Mouse (Mus musculus): ENCODE results near the gene Acbd6.

The Acbd6 gene

DNA sequence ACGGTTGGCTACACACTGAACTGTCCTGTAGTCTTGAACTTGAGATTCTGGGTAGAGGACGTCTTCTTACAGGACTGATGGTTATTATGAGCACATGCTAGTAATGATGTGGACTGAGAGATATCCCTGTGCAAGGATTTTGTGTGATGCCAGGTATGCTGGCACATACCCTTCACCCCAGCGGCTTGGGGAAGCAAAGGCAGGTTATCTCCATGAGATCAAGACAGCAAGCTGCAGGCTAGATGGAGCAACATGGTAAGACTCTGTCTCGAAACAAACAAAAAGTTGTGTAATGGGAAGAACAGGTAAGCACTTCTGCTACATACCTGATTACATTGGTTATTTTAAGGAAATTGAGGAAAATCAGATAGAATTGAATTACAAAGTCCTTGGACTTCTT lies 2.1 kb downstream of the Acbd6 start:
- DNase-seq (ENCODE audit: low spot score), result no peak

DNA sequence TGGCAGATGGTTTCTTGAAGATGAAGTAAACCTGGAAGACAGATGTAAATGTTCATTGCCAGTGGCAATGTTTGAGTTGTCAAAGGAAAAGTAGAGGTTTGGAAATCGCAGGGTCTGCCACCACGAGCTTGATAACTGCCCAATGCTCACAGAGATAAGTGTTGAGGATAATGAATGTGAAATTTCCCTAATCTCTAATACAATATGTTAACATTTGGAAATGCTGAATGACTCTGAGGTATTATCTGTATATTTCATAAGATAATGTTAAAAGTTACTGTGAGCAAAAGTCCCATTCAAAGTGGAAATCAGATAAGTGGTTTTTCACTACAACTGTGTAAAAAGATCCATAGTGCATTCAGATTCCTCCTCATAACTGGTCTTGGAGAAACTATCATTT lies 2.8 kb downstream of the Acbd6 start:
- DNase-seq (ENCODE audit: low spot score), result no peak

DNA sequence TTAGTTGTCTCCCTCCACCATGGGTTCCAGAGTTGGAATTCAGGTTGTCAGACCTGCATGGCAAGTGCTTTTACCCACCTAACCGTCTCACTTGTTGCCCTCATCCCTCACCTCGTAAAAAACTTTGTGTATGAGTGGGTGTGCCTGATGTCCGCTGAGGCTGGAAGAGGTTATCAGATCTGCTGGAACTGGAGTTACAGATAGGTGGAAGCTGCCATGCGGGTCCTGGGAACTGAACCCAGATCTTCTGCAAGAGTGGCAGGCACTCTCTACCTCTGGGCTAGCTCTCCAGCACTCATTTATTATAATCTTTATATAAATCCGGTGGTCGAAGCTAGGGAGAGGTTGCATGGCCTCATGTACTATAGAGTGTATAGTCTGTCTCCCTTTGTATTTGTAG lies 4.3 kb downstream of the Acbd6 start:
- DNase-seq (ENCODE audit: low spot score), result no peak

DNA sequence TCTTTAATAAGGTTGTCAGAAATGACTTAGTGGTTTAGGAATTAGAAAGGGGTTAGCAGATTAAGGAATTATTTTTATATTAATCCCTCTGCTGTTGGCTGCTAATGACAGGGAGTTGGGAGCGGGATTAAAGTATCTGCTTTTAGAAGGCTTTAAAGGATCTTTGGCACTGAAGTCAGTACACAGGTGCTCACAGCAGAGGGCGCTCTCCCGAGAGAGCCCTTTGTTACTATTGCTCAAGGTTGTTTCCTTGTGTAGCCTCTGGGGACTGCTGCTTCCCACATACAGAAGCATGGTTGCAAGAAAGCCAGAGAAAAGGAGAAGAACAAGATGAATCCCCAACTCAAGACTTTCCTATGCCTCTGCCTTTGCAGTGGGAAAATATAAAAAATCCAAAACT lies 6.8 kb downstream of the Acbd6 start:
- DNase-seq (ENCODE audit: low spot score), result no peak

DNA sequence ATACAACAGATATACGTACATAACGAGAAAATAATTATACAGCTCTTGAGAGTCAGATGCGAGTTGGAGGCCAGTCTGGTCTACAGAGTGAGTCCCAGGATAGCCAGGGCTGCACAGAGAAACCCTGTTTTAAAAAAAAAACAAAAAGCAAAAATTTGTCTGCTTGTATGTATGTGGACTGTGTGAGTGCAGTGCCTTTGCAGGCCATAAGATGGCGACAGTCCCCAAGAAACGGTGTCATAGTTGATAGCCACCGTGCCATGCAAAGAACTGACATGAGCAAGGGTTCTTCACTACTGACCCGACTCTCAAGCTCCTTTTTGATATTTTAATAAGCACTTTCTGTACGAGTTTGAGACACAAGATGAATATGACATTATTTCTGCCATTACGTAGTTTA lies 10.2 kb downstream of the Acbd6 start:
- DNase-seq (ENCODE audit: low spot score), result no peak

DNA sequence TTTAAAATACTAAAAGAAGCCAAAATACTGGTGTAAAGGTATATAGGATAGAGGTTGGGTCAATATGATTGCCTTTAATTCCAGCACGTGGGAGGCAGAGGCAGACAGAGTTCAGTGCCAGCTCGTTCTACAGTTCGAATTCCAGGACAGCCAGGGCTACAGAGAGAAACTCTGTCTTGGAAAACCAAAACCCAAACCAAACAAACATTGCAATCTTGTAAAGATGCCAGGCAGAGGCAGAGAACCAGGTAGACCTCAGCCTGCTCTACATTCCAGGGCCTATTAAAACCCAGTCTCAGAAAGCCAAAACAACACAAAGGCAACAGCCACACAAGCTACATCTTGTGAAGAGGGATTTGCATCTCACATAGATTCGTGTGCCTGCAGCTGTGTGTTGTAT lies 11.4 kb downstream of the Acbd6 start:
- no peak for DNase-seq (ENCODE audit: low spot score)

DNA sequence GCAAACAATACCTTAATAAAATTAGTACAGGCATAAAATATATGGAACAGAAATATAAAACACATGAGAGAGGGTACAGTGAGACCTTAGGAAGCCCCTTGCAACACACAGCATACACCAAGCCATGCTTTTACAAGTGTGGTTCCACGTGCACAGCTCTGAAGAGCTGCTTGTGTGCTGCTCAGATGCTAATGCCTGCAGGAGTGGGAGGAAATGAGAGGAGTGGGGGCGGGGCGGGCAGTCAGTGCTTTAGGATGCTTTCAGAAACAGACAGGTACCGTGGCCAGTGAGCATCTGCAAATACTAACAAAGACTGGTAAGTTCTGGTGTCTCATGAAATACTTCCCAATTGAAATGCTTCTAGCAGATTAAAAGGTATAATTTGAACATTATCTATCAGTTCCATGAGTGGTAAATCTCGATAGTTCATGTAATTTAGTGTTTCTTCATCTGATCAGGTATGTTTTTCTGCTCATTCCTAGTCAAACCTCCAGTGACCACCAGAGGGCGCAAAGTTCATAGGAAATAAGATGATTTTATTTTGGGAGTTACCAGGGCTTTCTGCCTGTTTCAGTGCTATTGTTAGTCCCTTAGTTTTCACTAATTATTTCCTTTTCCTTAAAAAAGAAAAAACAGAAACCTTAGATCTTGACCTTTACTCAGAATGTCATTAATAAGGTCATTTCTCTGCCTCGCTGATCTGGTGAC lies 17.2 kb downstream of the Acbd6 start:
- peak; percentile 49 for DNase-seq (ENCODE audit: low spot score)

DNA sequence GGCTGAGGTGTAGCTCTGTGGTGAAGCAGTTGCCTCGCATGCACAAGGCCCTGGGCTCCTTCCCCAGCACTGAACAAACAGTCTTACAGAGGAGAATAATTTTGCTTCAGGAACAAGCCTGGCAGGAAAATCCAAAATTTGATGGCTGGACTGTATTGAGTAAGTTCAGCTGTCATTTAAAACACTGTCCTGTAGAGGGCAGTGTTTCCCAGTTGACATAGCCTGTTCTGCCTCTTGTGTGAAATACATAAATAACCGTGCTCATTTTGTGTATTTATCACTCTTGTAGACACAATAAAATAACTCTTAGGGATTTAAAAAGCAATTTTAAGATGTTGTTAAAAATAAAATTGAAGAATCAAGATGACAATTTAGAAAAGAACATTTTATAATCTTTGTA lies 18.5 kb downstream of the Acbd6 start:
- DNase-seq (ENCODE audit: low spot score), result peak; percentile 31

DNA sequence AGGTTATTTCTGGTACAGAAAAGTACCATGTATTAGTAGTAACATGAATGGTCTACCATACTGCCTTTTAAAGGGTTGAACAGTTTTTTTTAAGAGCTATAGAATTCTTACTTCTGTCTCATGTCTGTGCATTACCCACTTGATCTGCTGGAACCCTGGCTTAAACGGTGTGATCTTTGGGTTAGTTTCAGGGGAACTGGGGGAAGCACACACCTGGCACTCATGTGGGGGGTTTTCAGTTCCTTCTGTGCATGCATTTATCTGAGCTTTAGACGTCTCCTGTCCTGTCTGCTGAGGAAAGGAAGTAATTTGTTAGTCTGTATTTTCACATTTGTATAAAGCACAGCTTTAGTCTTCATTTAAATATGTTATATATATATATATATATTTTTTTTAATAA lies 19.4 kb downstream of the Acbd6 start:
- no peak for DNase-seq (ENCODE audit: low spot score)

DNA sequence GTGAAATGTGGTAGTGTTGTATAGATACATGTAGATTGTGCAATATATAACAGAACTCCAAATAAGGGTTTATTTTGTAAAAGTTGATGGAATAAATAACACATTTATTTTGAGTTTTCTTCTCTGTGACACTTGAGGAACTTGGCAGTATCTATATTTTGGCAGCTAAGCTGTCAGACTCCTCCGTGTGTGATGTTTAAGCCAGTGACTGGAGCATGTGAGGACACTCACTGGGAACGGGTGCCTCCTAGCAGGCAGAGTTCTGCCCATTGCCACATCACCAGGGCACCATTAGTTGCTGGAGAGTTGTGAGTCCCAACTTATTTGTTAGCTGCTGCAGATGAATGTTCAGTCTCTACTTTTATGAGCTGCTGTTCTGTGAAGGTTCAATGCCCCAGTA lies 30.0 kb downstream of the Acbd6 start:
- DNase-seq (ENCODE audit: low spot score), result no peak

DNA sequence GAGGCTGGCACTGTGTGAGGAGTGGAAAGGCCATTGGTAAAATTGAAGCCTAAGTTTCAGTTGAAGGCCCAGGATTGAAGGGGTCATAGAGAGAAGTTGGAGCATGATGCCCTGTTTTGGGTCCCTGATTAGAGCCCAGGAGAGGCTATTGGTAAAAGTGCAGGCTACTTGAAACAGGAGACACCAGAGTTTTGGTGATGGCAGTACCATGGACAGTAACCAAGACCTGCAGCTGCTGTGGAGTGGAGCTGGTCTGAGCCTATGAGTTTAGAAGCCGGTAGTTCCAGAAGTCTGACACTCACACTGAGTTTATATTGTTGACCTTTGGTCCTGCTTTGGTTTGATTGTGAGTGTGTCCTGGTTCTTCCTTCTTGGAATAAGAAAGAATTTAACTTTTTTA lies 36.2 kb downstream of the Acbd6 start:
- no peak for DNase-seq (ENCODE audit: low spot score)

DNA sequence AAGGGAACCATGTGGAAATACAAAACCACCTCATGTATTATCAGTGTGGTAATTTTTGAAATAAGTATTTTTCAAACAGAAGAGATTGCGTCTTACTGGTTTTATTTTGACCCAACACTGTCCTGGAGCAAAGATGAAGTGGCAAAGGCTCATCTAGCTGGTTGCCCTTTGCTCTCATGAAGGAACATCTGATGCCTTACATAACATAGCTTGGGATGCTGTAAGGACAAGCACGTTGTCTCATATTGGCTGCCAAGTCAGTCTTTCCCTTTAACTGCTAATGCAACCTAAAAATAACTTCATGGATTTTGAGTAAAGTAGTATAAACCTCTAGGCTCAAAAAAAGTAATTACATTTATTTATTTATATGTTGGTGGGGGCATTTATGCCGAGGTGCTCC lies 38.7 kb downstream of the Acbd6 start:
- DNase-seq (ENCODE audit: low spot score), result no peak

DNA sequence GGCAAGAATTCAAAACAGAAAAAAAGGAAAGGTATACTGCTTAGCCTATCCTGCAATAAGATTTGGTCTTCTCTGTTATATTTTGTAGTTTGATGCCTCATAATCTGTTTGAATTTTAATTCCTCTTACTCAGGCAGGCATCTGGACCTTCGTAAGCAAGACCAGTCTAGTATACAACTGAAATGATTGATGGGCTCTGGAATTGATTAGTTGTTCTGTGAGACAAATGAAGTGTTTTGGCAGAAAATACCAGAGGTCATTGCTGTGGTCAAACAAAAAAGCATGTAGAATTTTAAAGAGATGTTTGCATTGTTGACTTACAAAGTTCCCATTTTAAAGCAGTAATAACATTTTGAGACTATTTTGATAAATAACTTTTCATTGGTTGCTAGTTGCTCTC lies 46.8 kb downstream of the Acbd6 start:
- DNase-seq (ENCODE audit: low spot score), result no peak

DNA sequence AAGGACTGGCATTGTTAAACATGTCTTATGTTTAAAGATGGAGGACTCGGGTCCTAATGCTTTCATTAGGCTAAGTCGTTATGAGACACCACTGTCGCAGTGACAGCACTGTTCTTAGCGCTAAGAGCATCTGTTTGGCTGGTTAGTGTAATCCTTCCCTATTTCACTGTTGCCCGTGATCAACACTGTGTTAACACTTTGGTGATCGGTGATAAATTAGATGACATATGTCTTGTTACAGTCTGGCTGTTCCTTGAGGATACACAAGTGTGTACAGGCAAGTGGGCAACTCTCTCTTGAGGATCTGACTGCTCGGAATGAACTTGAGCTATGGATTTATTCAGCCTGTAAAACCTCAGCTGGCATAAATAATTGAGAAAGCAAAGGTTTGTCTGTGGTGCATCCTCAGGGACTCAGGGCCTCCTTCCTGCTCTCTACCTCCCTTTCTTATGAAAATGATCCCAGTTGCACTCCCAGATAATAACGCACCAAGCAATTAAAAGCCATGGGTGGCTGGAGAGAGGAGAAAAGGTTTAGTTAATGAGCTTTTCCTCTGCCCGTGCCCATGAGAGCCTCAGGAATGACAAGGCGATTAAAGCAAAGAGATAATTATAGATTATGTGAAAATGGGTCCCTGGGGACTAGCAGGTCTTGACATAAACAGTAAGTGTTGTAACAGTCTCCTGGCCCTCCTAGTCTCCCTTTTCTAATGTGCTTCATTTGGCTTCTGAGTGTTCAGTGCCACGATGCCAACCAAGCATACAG lies 47.7 kb downstream of the Acbd6 start:
- no peak for DNase-seq (ENCODE audit: low spot score)

DNA sequence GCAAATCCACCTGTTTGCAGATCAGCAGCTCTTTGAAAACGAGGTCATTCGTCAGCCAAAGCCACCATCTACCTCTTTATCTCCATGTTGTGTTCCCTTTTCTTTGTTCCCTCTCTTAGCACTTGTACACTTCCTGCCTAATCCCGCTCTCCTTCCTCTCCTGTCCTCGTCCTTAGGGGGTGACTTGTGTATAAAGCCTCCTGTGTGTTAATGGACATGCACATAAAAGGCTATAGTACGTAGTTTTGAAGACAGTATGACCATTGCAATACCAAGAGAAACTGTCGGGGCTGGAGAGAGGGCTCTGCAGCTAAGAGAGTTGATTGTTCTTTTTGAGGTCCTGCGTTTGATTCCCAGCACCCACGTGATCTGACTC lies 48.2 kb downstream of the Acbd6 start:
- no peak for DNase-seq (ENCODE audit: low spot score)

DNA sequence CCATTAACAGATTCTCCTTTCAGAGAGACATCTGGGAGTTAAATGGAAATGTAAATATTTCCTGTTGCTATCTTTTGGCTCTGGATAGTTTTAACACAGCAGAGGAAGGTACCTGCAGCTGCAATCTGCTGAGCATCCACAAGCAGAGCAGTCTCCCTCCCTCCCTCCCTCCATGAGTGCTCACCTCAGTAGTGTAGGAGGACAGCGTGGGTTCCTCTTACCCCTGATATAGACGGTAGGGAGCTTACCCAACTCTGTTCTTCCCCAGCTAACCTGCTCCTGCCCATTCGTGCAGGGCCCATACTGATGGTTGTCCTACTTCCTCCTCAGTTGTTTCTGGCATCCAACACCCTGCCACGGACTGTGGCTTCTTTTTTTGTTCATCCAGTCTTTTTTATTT lies 50.6 kb downstream of the Acbd6 start:
- DNase-seq (ENCODE audit: low spot score), result no peak

DNA sequence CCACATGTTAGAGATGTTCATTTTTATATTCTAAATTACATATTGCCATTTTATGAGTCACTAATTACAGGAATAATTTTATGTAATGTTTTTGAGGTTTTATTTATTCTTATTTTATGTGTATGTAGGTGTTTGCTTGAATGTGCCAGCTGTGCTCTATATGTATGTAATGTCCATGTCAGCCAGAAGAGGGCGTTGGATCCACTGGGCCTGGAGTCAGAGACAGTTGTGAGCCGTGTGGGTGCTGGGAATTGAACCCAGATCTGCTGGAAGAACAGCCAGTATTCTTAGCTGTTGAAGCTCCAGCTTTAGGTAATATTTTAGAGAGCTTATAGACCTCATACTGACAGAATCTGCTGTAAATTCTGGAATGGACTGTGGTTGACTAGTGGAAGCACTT lies 56.5 kb downstream of the Acbd6 start:
- no peak for DNase-seq (ENCODE audit: low spot score)

DNA sequence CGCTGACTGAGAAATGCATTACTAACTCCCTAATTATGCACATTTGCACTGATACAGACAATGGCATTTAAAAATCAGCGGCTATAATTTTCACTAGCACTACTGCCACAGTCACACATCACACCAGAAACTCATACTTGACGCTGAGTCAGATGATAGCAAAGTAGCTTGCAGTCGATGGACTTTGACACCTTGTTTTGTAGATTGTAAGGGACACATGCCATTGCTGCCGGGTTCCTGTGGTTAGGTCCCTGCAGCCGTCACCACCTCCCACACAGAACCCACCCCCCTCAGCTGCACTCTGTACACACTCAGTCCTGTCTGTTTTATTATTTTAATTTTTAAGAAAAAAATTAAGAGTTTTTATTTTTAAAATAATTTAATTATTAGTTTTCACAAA lies 63.2 kb downstream of the Acbd6 start:
- no peak for DNase-seq (ENCODE audit: low spot score)

DNA sequence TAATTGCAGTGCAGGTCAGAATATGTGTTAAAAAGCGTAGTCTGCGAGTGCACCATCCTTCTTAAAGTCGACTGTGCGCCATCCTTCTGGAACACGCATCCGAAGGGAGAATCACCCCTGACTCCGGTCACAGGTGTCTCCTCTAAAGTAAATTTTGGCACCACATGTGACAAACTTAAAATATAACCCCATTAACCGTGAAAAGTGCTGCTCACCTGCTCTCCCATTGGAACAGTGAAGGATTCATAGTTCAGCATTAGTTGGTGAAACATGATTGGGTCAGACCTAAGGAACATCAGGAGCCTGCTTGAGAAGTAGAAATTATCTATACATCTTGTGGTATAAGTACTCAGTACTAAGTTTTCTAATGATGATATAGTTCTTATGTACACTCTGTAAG lies 65.3 kb downstream of the Acbd6 start:
- DNase-seq (ENCODE audit: low spot score), result no peak

DNA sequence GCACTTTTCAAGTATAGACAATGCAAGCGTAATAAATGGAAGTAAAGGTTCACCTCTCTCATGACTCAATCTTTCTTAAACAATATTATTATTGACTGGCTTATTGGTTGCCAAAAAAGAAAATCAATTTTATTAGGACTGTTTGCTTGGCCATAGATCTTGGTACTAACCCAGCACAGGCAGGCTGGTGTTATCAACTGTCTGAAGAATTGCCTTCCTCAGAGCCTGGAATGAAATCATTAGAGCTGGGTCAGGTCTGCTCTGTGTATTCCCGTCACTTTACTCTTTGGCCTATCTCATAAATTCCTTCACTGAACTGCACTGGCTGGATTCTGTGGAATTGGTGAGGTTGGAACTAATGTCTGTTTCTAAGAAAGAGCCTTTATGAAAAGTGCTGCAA lies 69.8 kb downstream of the Acbd6 start:
- DNase-seq (ENCODE audit: low spot score), result no peak

DNA sequence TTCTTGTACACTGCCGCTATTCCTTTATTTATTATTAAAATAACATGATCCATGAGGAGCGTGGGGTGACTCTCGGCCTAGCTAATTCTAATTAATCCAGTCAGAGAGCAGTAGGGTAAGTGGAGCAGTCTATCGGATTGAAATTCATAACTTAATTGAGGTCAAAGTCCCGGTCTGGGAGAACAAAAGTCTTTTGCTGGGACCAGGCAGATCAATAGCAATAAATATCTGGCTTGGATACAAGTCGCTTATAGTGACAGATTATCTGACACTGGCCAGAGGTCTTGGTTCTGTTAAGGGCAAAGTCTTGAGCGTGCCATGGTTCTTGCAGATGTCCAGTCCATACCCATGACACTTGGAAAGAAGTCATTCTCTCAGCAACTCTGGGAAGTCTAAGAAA lies 78.7 kb downstream of the Acbd6 start:
- DNase-seq (ENCODE audit: low spot score), result no peak

DNA sequence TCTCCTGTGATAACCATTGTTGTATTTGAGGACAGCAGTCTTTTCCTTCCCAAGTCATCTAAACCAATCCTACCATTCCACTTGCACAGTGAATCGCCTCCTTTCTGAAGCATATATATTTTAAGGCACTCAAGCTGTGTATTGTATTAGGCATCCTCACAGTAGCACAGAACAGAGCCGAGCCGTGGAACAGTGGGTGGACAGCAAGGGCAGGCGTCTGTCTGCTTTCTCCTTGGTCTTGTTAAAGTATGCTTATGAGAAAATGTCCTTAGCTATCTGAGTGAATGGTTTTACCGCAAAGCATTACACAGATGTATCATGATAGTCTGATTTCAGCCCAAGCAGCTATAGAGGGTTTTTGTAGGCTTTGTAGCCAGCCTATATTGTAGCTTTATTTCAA lies 87.9 kb downstream of the Acbd6 start:
- no peak for DNase-seq (ENCODE audit: low spot score)

DNA sequence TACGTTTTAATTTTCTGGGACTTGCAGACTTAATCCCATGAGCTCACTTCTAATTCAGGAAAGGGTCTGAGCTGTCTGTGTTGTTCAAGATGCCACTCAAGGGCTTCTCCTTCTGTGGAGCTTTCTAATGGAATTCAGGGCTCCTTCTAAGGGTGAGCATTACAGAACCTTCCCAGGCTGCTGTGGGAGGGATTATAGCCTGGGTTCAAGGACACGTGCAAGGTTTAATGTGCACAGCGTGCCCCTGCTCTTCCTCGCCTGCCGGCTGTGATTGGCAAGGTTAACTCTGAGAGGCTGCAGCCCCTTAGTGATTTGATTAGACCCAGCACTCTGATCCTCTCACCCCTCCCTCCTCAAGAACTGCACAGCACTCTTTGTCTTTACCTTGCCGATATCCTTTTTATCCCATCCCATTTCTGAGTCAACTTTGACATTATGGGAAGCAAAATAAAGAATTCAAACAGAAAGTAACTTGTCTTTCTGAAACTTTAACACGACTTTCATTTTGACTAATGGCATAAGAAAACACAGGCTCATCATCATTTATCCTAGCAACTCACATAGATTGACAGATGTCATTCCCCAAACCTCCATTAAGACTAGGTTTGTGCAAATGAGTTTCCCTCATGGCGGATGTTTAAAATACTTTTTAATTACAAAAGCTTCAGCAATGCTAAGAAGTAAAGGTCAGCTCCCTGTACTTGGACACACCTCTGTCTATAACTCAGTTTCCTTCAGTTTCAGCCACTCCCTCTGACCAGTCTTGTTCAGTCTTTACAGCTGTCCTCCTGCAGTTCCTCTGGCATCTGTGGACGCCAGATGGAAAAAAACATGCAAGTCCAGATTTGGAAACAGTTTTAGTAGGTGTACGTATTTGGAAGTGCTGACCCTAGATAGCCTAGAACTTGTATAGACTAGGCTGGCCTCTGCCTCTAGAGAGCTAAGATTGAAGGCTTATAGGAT lies 88.7 kb downstream of the Acbd6 start:
- DNase-seq (ENCODE audit: low spot score), result no peak
